Mouse (Mus musculus): ENCODE results near the gene Hoxa9.

DNA sequence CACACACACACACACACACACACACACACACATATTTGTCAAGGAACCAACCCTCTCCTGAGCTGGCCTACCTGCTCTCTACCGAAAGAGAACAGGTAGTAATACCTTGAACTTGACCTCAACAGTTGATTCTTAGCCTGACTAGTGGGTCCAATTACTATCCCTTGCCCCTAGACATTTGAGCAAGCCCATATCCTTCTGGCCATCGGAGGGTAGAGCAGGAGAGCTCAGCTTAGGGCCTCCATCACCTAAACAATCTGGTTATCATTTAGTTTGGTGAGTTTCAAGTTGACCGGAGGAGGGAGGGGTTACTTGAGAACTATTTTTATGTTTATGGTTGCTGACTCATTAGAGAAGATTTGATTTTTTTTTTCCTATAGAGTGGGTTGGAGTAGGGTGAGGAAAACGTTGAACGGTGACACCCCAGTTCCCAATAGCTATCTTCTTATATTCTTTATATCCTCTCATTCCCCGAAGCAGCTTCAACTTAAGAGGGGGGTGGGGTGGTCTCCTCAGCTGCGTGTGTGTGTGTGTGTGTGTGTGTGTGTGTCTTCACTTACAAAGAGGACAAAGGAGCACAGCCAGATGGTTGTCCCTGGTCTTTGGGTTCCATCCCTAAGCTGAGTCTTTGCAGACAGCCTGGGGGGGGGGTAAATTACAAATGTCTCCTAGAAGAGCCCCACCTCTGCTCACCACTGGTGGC lies 20.4 kb upstream of the Hoxa9 start:
- TF ChIP-seq EP300 (IDR thresholded peaks at IDR 0.05; ENCODE audit: low read depth) (no peak), CTCF (IDR thresholded peaks at IDR 0.05; ENCODE audit: low read depth) (no peak)

All from heart, postnatal 0 days (tissue).